Mouse (Mus musculus): ENCODE results near the gene Prss38.

- no peak for TF ChIP-seq CTCF (IDR thresholded peaks at IDR 0.05; ENCODE audit: low read depth, low read length)
- TF ChIP-seq POLR2A (IDR thresholded peaks at IDR 0.05; ENCODE audit: extremely low read depth, insufficient read depth, low read length): no peak
Measured at GRCm38 (mm10) chr11:59418708-59419107, 43.3 kb upstream of the Prss38 start.

All from liver, adult 2 months (tissue).